Mouse (Mus musculus) liver, adult 2 months (tissue): ENCODE data around the gene Ccdc88a. TPM values are rescaled to one million over a fixed set of nuclear protein-coding genes. Genes with fewer than 3 reads are reported as not detected.

Source experiments
- DNase-seq: peaks from one replicate; pipeline ENCODE4 v3.0.0-alpha.2; 2011; ENCODE audit warnings: low read depth, low spot score; ENCODE audit errors: extremely low read depth
- H3K27ac ChIP-seq: fragments of 200-500 bp; replicated peaks from 2 replicates; pipeline ENCODE4 v1.5.1; 2012; ENCODE audit warnings: low read depth, mild to moderate bottlenecking, control low read depth, inconsistent platforms, low read length; ENCODE audit not compliant: insufficient read depth
- H3K27me3 ChIP-seq: fragments of 200-500 bp; 2 replicates; pipeline ENCODE4 v1.6.1; 2012; ENCODE audit warnings: mild to moderate bottlenecking, moderate library complexity, low read length, inconsistent platforms; ENCODE audit not compliant: control insufficient read depth, insufficient read depth
- H3K36me3 ChIP-seq: fragments of 200-500 bp; 2 replicates; pipeline ENCODE4 v1.6.1; 2012; ENCODE audit warnings: low read length, inconsistent platforms; ENCODE audit not compliant: control insufficient read depth, insufficient read depth
- H3K4me1 ChIP-seq: fragments of 200-500 bp; 2 replicates; pipeline ENCODE4 v1.6.1; 2011; ENCODE audit warnings: low read length; ENCODE audit not compliant: control insufficient read depth, insufficient read depth
- H3K4me3 ChIP-seq: fragments of 200-500 bp; 2 replicates; pipeline ENCODE4 v1.5.1; 2011; ENCODE audit warnings: low read depth, mild to moderate bottlenecking, control low read depth, low read length, moderate library complexity; ENCODE audit not compliant: insufficient read depth
- H3K79me2 ChIP-seq: fragments of 200-500 bp; 2 replicates; pipeline ENCODE4 v1.6.1; 2012; ENCODE audit warnings: inconsistent platforms, mild to moderate bottlenecking, low read length, moderate library complexity; ENCODE audit not compliant: control insufficient read depth, insufficient read depth
- H3K9ac ChIP-seq: fragments of 200-500 bp; 2 replicates; pipeline ENCODE4 v1.6.1; 2012; ENCODE audit warnings: low read depth, mild to moderate bottlenecking, control low read depth, inconsistent platforms, low read length
- CTCF ChIP-seq: fragments of 200-500 bp; IDR thresholded peaks from 2 replicates; pipeline ENCODE4 v1.5.1; 2011; ENCODE audit warnings: low read depth, low read length, control low read depth
- POLR2A ChIP-seq: fragments of 200-500 bp; IDR thresholded peaks from 2 replicates; pipeline ENCODE4 v1.6.1; 2011; ENCODE audit warnings: low read length, control low read depth; ENCODE audit not compliant: insufficient read depth; ENCODE audit errors: extremely low read depth
- WGBS: fragments of 180-500 bp; shearing (Covaris S2); methylation state at CpG from one replicate; pipeline ENCODE4 v1.1.7; 2018; 5-methylcytosine and 5-hydroxymethylcytosine counted together
- polyA plus RNA-seq: library from polyadenylated mRNA; depleted of rRNA; stranded (reverse); fragments of >200 nt; gene quantifications from 2 replicates; pipeline ENCODE4 v1.2.3, GENCODE M21; 2012
- total RNA-seq: library from RNA; depleted of rRNA; stranded (reverse); fragments of >200 nt; gene quantifications from 2 replicates; pipeline ENCODE4 v1.2.3, GENCODE M21; 2014

Ccdc88a gene
- total and polyA plus RNA-seq, 2 experiments: 0.10 to 1.8 TPM

- TF ChIP-seq POLR2A: no peak
- no peak for TF ChIP-seq CTCF
- Histone ChIP-seq H3K36me3 (no peaks in the 10 kb centered on the region), H3K79me2 (no peaks in the 10 kb centered on the region; the same call in 1 of the 2 replicates), H3K4me3 (no peak overlapping the region), H3K27me3 (no peaks in the 10 kb centered on the region), H3K4me1 (no peaks in the 10 kb centered on the region), H3K27ac (no peak overlapping the region), H3K9ac (no peak overlapping the region)
- 100% methylated on average over 1 of the region's 1 CpGs for WGBS
- DNase-seq: no peak
Observed at GRCm38 (mm10) chr11:29378751-29379150, 5.3 kb downstream of the Ccdc88a start.

- no peaks in the 10 kb centered on the region for H3K4me1 ChIP-seq
- H3K9ac ChIP-seq: no peak overlapping the region
- TF ChIP-seq POLR2A (no peak), CTCF (no peak)
- no peaks in the 10 kb centered on the region for H3K36me3 ChIP-seq
- H3K4me3 ChIP-seq: no peak overlapping the region
- WGBS: 57% methylated on average over 2 of the region's 2 CpGs
- H3K27me3 ChIP-seq: no peaks in the 10 kb centered on the region
- DNase-seq: no peak
- H3K27ac ChIP-seq: no peak overlapping the region
- H3K79me2 ChIP-seq: no peaks in the 10 kb centered on the region; the same call in 1 of the 2 replicates
Observed at GRCm38 (mm10) chr11:29383493-29383892, 10.0 kb downstream of the Ccdc88a start.

GRCm38 (mm10) chr11:29384001-29384400, 10.5 kb downstream of the Ccdc88a start:
- 71% methylated on average over 1 of the region's 1 CpGs for WGBS
- Histone ChIP-seq H3K36me3 (no peaks in the 10 kb centered on the region), H3K4me1 (no peaks in the 10 kb centered on the region), H3K79me2 (no peaks in the 10 kb centered on the region; the same call in 1 of the 2 replicates), H3K9ac (no peak overlapping the region), H3K27ac (no peak overlapping the region), H3K4me3 (no peak overlapping the region), H3K27me3 (no peaks in the 10 kb centered on the region)
- TF ChIP-seq POLR2A (no peak), CTCF (no peak)
- no peak for DNase-seq

GRCm38 (mm10) chr11:29384617-29385016, 11.2 kb downstream of the Ccdc88a start:
- H3K36me3 ChIP-seq: no peaks in the 10 kb centered on the region
- no peak overlapping the region for H3K27ac ChIP-seq
- H3K27me3 ChIP-seq: no peaks in the 10 kb centered on the region
- no peaks in the 10 kb centered on the region for H3K4me1 ChIP-seq
- no peaks in the 10 kb centered on the region; the same call in 1 of the 2 replicates for H3K79me2 ChIP-seq
- TF ChIP-seq POLR2A: no peak
- no peak for TF ChIP-seq CTCF
- no peak overlapping the region for H3K9ac ChIP-seq
- no peak for DNase-seq
- H3K4me3 ChIP-seq: no peak overlapping the region
- 78% methylated on average over 3 of the region's 3 CpGs for WGBS

GRCm38 (mm10) chr11:29389913-29390312, 16.5 kb downstream of the Ccdc88a start:
- H3K27ac ChIP-seq: no peak overlapping the region
- WGBS: 90% methylated on average over 4 of the region's 4 CpGs
- no peaks in the 10 kb centered on the region for H3K27me3 ChIP-seq
- no peaks in the 10 kb centered on the region for H3K79me2 ChIP-seq
- DNase-seq: no peak
- no peaks in the 10 kb centered on the region for H3K4me1 ChIP-seq
- H3K9ac ChIP-seq: no peak overlapping the region
- H3K36me3 ChIP-seq: no peaks in the 10 kb centered on the region
- H3K4me3 ChIP-seq: no peak overlapping the region
- TF ChIP-seq CTCF (no peak), POLR2A (no peak)

GRCm38 (mm10) chr11:29395135-29395746, 21.8 kb downstream of the Ccdc88a start:
- Histone ChIP-seq H3K79me2 (no peaks in the 10 kb centered on the region), H3K4me1 (no peaks in the 10 kb centered on the region), H3K27ac (no peak overlapping the region), H3K36me3 (no peaks in the 10 kb centered on the region), H3K4me3 (no peak overlapping the region), H3K9ac (no peak overlapping the region), H3K27me3 (no peaks in the 10 kb centered on the region)
- no peak for DNase-seq
- WGBS: 97% methylated on average over 3 of the region's 3 CpGs
- no peak for TF ChIP-seq POLR2A
- TF ChIP-seq CTCF: no peak
